Mouse (Mus musculus): ENCODE measurements at regions not wholly inside any gene's neighbourhood (a gene's known extent, or its start where the extent isn't known, plus 50 kb on each side); places are given as distances from the start of the nearest gene placed in this dataset.
A peak's percentile ranks its signal among the peaks of the same experiment; 100 is the strongest.

DNA sequence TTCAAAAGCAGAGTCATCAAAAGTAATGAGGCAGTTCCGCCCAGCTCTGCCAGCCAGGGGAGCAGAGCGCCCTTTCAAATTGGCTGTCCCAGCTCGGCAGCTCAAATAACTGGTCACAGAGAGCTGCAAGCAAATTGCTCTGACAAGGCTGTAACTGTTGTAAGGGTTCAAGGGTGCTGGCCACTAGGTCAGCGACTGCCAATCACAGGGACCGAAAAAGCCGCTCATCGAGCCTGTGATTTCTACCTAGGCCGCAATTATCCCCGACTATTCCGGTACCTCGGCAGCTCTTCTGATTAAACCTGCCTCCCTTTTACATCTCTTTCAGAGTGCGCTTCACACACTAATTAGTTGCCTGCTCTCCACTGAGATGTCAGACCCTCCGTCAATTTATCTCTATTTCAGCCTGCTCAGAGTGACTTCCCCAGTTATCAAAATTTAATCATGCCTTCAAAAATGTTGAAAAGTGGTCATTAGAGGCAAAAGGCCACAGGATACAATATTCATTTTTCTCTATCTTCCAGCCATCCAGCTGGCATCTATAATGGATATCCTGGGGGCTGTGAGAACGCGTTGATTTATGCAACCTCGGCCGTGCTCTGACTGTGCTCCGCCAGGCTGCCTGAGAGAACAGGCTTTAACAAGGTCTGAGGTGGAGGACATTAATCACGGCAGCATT, 606.7 kb downstream of the Psat1 start:
- Histone ChIP-seq H3K27ac (replicated peaks) (no peak overlapping the region), H3K9me3 (no peaks in the 10 kb centered on the region), H3K9ac (no peak overlapping the region), H3K4me2 (peak overlapping the region; percentile 24; the same call in 1 of the 2 replicates), H3K27me3 (replicated peaks) (0 out of 2 replicates have a peak, but pooled peaks cover 3% of the 10 kb centered on the region), H3K4me1 (no peaks in the 10 kb centered on the region), H3K4me3 (no peak overlapping the region), H3K36me3 (no peaks in the 10 kb centered on the region)
- ATAC-seq (ENCODE audit: extremely low read depth, insufficient number of reproducible peaks, low FRiP score, low TSS enrichment) = no peak
- 49% methylated on average over 19 of the region's 19 CpGs for WGBS

DNA sequence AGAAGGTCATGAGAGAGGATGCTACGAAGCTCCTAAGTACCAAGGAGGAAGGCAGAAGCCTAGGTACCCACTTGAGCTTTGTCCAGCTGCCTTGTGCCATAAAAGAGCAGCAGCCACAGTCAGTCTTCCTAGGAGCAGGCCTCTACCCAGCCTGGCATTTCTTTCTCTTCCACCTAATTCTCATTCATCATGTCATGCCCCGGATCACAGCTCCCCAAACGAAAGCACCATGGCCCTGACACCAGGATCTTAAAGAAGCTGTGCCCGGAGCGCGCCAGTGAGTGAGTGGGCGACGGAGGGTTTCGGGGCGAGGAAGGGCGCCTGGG, 607.2 kb downstream of the Psat1 start:
- H3K4me2 ChIP-seq = peak overlapping the region; percentile 24; the same call in 1 of the 2 replicates
- no peak overlapping the region for H3K9ac ChIP-seq
- 0 out of 2 replicates have a peak, but pooled peaks cover 3% of the 10 kb centered on the region for H3K27me3 ChIP-seq (replicated peaks)
- no peak overlapping the region for H3K4me3 ChIP-seq
- no peaks in the 10 kb centered on the region for H3K36me3 ChIP-seq
- no peaks in the 10 kb centered on the region for H3K9me3 ChIP-seq
- WGBS = 70% methylated on average over 11 of the region's 11 CpGs
- no peak overlapping the region for H3K27ac ChIP-seq (replicated peaks)
- no peaks in the 10 kb centered on the region for H3K4me1 ChIP-seq
- no peak for ATAC-seq (ENCODE audit: extremely low read depth, insufficient number of reproducible peaks, low FRiP score, low TSS enrichment)

DNA sequence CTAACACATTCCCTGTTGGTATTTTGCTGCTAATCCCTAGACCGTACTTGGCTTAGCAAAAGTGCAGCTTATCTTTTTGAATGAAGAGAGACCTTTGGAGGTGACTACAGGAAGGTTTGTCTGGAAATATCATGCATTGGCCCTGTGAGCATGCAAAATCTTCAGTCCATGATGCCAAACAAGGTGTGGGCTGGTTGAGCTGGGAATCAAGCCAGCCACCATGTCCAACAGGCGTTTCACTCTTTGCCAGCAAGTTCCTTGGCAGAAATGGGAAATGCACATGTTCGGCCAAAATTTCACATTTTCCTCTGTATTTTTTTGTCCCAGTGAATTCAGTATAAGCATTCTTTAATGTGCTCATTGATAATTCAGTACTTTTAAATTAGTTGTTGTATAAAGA, 617.0 kb downstream of the Psat1 start:
- 75% methylated on average over 3 of the region's 3 CpGs for WGBS
- H3K36me3 ChIP-seq = no peaks in the 10 kb centered on the region
- H3K4me3 ChIP-seq = no peak overlapping the region
- no peaks in the 10 kb centered on the region for H3K9me3 ChIP-seq
- no peak for ATAC-seq (ENCODE audit: extremely low read depth, insufficient number of reproducible peaks, low FRiP score, low TSS enrichment)
- no peak overlapping the region for H3K4me2 ChIP-seq
- no peaks in the 10 kb centered on the region for H3K4me1 ChIP-seq
- H3K27ac ChIP-seq (replicated peaks) = no peak overlapping the region
- no peaks in the 10 kb centered on the region for H3K27me3 ChIP-seq (replicated peaks)
- no peak overlapping the region for H3K9ac ChIP-seq

DNA sequence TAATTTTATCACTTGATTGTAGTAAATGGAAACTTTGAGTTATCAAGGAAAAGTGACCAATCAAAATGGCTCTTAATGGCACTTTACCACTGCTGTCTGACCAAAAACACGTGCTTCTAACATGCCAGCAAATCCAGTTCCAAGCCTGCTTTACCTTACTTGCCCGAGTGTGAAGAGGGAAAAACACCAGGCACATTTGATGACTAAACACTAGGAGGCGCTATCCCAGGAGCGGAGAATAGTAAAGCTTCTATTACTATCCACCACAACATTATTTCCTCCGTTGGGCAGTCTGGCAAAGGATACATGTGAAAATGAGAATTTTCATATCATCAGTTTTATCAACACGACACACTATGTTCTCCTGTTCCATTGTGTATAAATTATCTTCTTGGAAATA, 647.7 kb downstream of the Psat1 start:
- Histone ChIP-seq H3K27me3 (replicated peaks) (no peaks in the 10 kb centered on the region), H3K4me3 (no peak overlapping the region), H3K9ac (no peak overlapping the region), H3K36me3 (no peaks in the 10 kb centered on the region), H3K4me1 (peaks cover 6% of the 10 kb centered on the region; the same call in 1 of the 2 replicates), H3K4me2 (no peak overlapping the region), H3K27ac (replicated peaks) (no peak overlapping the region), H3K9me3 (no peaks in the 10 kb centered on the region)
- 38% methylated on average over 6 of the region's 6 CpGs for WGBS
- ATAC-seq (ENCODE audit: extremely low read depth, insufficient number of reproducible peaks, low FRiP score, low TSS enrichment) = no peak

DNA sequence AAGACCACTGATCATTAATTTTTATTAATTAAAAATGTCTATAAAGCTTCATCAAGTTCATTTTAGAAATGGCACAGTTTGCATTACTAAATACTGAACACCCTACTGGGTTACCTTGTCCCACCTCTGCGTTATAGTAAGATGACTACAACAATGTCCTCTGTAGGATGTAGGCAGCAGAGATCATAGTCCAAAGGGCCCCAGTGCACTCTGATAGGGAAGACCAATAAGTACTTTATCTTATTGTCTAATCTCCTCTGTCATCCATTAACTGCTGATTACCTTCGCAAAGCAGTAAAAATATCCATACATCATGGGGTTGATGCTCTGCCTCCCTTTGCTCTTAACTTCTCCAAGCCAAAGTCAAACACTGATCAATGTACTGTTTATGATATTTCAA, 662.1 kb downstream of the Psat1 start:
- WGBS = 81% methylated on average over 2 of the region's 2 CpGs
- H3K4me2 ChIP-seq = no peak overlapping the region
- H3K27ac ChIP-seq (replicated peaks) = no peak overlapping the region
- H3K36me3 ChIP-seq = no peaks in the 10 kb centered on the region
- H3K4me1 ChIP-seq = no peaks in the 10 kb centered on the region
- no peaks in the 10 kb centered on the region for H3K9me3 ChIP-seq
- no peak overlapping the region for H3K4me3 ChIP-seq
- no peak for ATAC-seq (ENCODE audit: extremely low read depth, insufficient number of reproducible peaks, low FRiP score, low TSS enrichment)
- H3K27me3 ChIP-seq (replicated peaks) = no peaks in the 10 kb centered on the region
- no peak overlapping the region for H3K9ac ChIP-seq

DNA sequence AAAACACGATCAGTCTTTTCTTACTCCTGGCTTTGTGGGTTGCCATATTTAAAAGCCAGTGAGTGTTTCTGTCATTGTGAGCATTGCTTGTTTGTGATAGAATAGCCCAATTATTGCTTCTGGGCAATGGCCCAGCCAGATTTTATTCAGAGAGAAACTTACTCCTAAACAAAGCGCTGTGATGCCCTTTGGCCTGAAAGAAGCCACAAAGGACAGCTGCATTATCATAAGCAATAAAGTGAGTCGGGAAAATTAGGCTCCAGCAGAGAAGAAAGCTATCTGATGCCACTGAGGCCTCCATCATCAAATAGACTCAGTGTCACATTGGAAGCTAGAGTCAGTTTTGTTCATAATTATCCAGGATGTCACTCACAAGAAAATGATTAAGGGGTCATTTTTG, 644.9 kb upstream of the Tle4 start:
- Histone ChIP-seq H3K9me3 (no peaks in the 10 kb centered on the region), H3K36me3 (no peaks in the 10 kb centered on the region), H3K27me3 (replicated peaks) (no peaks in the 10 kb centered on the region), H3K4me3 (no peak overlapping the region), H3K9ac (no peak overlapping the region), H3K27ac (replicated peaks) (no peak overlapping the region), H3K4me1 (no peaks in the 10 kb centered on the region), H3K4me2 (no peak overlapping the region)
- ATAC-seq (ENCODE audit: extremely low read depth, insufficient number of reproducible peaks, low FRiP score, low TSS enrichment) = no peak
- 69% methylated on average over 3 of the region's 3 CpGs for WGBS

DNA sequence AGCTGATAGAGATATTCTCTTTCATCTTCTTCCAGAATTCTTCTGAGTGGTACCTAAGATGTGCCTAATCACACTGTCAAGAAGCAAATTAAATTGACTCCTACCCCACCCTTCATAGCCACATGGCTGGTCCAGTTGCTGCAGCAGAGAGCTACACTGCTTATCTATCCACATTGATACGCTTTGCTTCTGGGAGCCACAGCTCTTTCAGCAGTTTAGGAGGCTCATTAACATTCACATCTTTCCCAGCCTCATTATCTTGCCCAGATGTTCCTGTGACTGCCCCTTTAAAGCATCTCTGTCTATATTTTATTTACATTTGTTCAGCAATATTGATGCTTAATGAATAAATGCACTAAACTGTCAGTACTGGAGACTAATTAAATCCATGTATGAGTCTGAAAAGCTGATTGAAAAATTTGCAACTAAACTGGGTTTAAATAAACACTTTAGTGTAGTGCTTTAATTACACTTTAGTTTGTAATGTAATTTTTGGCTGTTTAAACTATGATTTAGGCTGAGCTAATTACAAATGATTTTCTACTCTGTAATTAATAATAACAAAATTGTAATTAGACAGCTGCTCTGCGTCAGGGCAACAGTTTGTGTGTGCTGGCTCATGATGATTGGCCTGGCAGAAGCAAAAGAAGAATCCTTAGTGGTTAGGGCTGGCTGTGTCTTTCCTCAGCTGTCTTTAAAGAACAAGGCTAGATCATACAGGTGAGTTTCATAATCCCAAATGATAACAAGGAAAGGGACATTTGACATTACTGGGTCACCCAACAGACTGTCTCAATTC, 632.5 kb upstream of the Tle4 start:
- Histone ChIP-seq H3K4me1 (no peaks in the 10 kb centered on the region), H3K9me3 (no peaks in the 10 kb centered on the region), H3K9ac (no peak overlapping the region), H3K36me3 (no peaks in the 10 kb centered on the region), H3K27me3 (replicated peaks) (no peaks in the 10 kb centered on the region), H3K4me3 (no peak overlapping the region), H3K27ac (replicated peaks) (no peak overlapping the region), H3K4me2 (no peak overlapping the region)
- 51% methylated on average over 2 of the region's 2 CpGs for WGBS
- no peak for ATAC-seq (ENCODE audit: extremely low read depth, insufficient number of reproducible peaks, low FRiP score, low TSS enrichment)

DNA sequence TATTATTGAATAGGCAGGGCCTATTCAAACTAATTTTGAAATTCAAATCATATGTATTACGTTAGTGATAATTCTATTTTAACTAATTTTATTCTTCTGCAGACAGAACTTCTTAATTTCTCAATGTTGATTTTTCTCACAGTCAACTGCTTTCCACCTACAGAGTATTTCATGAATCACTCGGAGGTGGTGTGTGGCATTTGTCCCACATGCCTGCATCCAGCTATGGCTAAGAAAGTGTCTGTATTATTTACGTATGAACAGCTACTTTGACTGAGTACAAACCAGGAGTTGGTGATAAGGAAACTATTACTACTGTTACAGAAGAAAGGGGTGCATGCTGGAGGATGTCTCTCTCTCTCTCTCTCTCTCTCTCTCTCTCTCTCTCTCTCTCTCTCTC, 619.5 kb upstream of the Tle4 start:
- Histone ChIP-seq H3K36me3 (no peaks in the 10 kb centered on the region), H3K9ac (no peak overlapping the region), H3K4me2 (no peak overlapping the region), H3K27me3 (replicated peaks) (no peaks in the 10 kb centered on the region), H3K9me3 (no peaks in the 10 kb centered on the region), H3K4me3 (no peak overlapping the region), H3K4me1 (no peaks in the 10 kb centered on the region), H3K27ac (replicated peaks) (no peak overlapping the region)
- ATAC-seq (ENCODE audit: extremely low read depth, insufficient number of reproducible peaks, low FRiP score, low TSS enrichment) = no peak
- WGBS = 66% methylated on average over 3 of the region's 3 CpGs

DNA sequence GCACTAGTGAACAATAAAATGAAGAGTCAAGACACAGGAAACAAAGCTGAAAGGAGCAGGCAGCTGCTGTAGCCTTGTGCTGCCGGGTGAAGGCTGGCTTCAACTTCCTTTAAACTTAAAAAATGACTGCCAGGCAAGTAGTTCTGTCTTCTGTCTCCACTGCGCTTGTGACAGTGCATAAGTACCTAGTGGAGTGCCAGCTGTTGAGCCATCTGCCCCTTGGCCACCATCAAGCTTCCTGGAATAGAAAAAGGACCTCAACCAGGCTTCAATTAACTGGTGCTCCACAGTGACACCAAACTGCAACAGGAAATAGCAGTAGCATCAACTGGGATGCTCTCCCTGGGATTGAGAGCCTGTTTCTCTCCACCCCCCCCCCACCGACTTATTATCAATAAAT, 616.8 kb upstream of the Tle4 start:
- Histone ChIP-seq H3K9me3 (no peaks in the 10 kb centered on the region), H3K36me3 (no peaks in the 10 kb centered on the region), H3K9ac (no peak overlapping the region), H3K4me1 (no peaks in the 10 kb centered on the region), H3K4me2 (no peak overlapping the region), H3K27ac (replicated peaks) (no peak overlapping the region), H3K27me3 (replicated peaks) (no peaks in the 10 kb centered on the region), H3K4me3 (no peak overlapping the region)
- 50% methylated on average over 3 of the region's 3 CpGs for WGBS
- no peak for ATAC-seq (ENCODE audit: extremely low read depth, insufficient number of reproducible peaks, low FRiP score, low TSS enrichment)

DNA sequence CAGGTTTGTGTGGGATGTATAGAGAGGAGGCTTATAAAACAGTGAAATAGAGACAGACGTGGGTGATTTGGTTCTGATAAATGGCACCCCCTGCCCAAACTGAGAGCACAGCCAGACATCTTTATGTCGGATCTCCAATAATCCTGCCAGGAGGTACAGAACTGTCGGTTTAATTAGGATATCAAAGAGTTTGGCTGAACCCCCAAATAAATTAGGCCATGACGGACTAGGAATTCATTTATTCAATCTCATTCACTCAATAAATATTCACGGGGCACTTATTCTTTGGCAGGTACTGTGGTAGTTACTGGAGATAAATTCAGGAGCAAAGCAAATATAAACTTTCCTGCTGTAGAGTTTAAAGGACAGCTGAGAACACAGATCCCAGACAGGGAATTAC, 615.0 kb upstream of the Tle4 start:
- ATAC-seq (ENCODE audit: extremely low read depth, insufficient number of reproducible peaks, low FRiP score, low TSS enrichment) = no peak
- no peak overlapping the region for H3K9ac ChIP-seq
- no peaks in the 10 kb centered on the region for H3K9me3 ChIP-seq
- H3K4me2 ChIP-seq = no peak overlapping the region
- H3K4me3 ChIP-seq = no peak overlapping the region
- no peaks in the 10 kb centered on the region for H3K4me1 ChIP-seq
- no peaks in the 10 kb centered on the region for H3K27me3 ChIP-seq (replicated peaks)
- H3K36me3 ChIP-seq = no peaks in the 10 kb centered on the region
- H3K27ac ChIP-seq (replicated peaks) = no peak overlapping the region
- 70% methylated on average over 5 of the region's 5 CpGs for WGBS

DNA sequence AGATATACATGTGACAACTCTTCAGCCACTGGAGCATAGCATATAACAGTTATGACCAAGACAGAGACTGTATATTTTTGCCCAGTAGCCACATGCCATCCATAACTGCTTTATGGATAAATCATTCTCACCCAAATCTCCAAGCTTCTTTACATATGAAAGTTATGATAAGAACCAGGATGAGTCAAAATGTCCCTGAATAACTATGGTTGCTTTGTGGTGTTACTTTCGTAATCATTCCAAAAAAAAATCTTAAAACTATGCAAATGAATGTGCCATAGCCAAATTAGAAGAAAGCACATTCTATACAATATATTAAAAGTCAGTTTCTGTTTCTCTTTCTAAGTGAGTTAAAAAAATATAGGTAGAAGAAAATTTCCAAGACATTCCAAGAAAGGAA, 605.2 kb upstream of the Tle4 start:
- Histone ChIP-seq H3K27me3 (replicated peaks) (no peaks in the 10 kb centered on the region), H3K9ac (no peak overlapping the region), H3K9me3 (no peaks in the 10 kb centered on the region), H3K4me2 (no peak overlapping the region), H3K36me3 (no peaks in the 10 kb centered on the region), H3K4me3 (no peak overlapping the region), H3K4me1 (no peaks in the 10 kb centered on the region), H3K27ac (replicated peaks) (no peak overlapping the region)
- ATAC-seq (ENCODE audit: extremely low read depth, insufficient number of reproducible peaks, low FRiP score, low TSS enrichment) = no peak
- 77% methylated on average over 1 of the region's 1 CpGs for WGBS

DNA sequence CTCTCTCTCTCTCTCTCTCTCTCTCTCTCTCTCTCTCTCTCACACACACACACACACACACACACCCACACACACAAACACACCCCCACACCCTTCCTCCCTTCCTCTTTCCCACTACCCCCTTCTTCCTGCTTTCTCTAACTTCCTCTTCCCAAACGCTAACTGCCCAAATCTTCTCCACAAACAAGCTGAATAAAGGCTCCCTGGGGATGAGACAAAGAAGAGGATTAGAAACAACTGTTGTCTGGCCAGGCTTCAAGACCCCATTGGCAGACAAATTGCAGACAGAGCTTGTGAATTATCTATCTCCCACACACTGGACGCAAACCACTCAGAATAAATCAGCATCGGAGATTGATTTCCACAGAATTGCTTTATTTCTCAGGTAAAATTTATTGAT, 603.4 kb upstream of the Tle4 start:
- H3K27me3 ChIP-seq (replicated peaks) = no peaks in the 10 kb centered on the region
- 36% methylated on average over 3 of the region's 3 CpGs for WGBS
- H3K4me2 ChIP-seq = no peak overlapping the region
- H3K36me3 ChIP-seq = no peaks in the 10 kb centered on the region
- H3K27ac ChIP-seq (replicated peaks) = no peak overlapping the region
- no peak overlapping the region for H3K9ac ChIP-seq
- ATAC-seq (ENCODE audit: extremely low read depth, insufficient number of reproducible peaks, low FRiP score, low TSS enrichment) = no peak
- H3K9me3 ChIP-seq = no peaks in the 10 kb centered on the region
- no peak overlapping the region for H3K4me3 ChIP-seq
- no peaks in the 10 kb centered on the region for H3K4me1 ChIP-seq

Data from heart, embryonic 13.5 days (tissue).